9 mouse cellular contexts compared by ENCODE assay signal in the genomic region with DNA sequence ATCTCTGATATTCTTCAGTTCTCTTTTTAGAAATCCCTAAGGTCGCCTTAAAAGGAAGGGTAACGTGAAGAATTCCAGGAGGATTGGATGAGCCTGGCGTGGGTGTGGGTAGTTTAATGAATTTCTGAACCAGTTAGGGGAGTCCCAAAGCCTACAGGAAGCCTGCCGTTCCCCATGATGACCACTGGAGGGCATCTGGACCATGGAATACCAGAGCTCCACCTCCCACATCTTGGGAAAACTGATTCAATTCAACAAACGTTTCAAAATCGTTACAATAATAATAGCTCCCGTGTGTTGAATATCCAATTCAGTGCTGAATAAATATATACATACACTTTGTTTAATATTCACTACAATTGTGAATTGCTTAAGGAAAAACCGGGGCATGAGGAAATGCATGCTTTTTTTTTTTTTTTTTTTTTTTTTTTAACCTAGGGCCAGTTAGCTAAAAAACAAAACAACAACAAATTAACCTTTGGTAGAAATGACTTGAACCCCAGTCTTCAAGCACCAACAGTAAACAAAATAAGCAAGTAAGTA. TPM values are rescaled to one million over a fixed set of nuclear protein-coding genes. Genes with fewer than 3 reads are reported as not detected.
DNase-seq lines count a peak whose midpoint lies in the region; ATAC-seq lines count a peak whose summit lies in the region.
"Had no signal": no experiment of that assay in that cellular context is flagged by ENCODE, and none has a peak within 500 bp of the region (broad histone marks: within the 10 kb centered on the region; RNA-seq: fewer than 3 reads in every experiment).

No protein-coding gene starts in this region.

- no peak overlapping the region for H3K4me2 ChIP-seq in liver, embryonic 12.5 days
- H3K4me2 ChIP-seq in neural tube, embryonic 11.5 days (ENCODE audit: low read depth), result no peak overlapping the region
- H3K4me2 ChIP-seq: embryonic facial prominence, embryonic 15.5 days had no signal

- no peaks in the 10 kb centered on the region for H3K9me3 ChIP-seq in liver, embryonic 12.5 days (replicated peaks)
- no peaks in the 10 kb centered on the region for H3K9me3 ChIP-seq in neural tube, embryonic 11.5 days (ENCODE audit: control insufficient read depth, low read length)
- H3K9me3 ChIP-seq: embryonic facial prominence, embryonic 15.5 days had no signal

- H3K27me3 ChIP-seq in liver, embryonic 12.5 days (replicated peaks), result peaks cover 81% of the 10 kb centered on the region
- H3K27me3 ChIP-seq in neural tube, embryonic 11.5 days (ENCODE audit: control insufficient read depth, insufficient read depth, low read length), result no peaks in the 10 kb centered on the region

- WGBS in liver, embryonic 12.5 days (ENCODE audit: insufficient replicate concordance), result 1% methylated on average over 8 of the region's 8 CpGs
- under 1% methylated on average over 8 of the region's 8 CpGs for WGBS in neural tube, embryonic 11.5 days

- no peak overlapping the region for H3K9ac ChIP-seq in liver, embryonic 12.5 days
- H3K9ac ChIP-seq in neural tube, embryonic 11.5 days (ENCODE audit: low read length), result no peak overlapping the region
- H3K9ac ChIP-seq: embryonic facial prominence, embryonic 15.5 days had no signal

- H3K27ac ChIP-seq in liver, embryonic 12.5 days, result no peak overlapping the region
- H3K27ac ChIP-seq in neural tube, embryonic 11.5 days (ENCODE audit: low read depth, low read length), result no peak overlapping the region

- intact Hi-C loops in left cerebral cortex, postnatal 10 days (cut with DNase I), result loop anchor here (2.0 to 10.0 kb wide), 3 partner anchors 44 to 252 kb away; no protein-coding TSS in a partner anchor

- no peaks in the 10 kb centered on the region for H3K36me3 ChIP-seq in liver, embryonic 12.5 days
- no peaks in the 10 kb centered on the region for H3K36me3 ChIP-seq in neural tube, embryonic 11.5 days (ENCODE audit: control insufficient read depth, insufficient read depth, low read length)
- H3K36me3 ChIP-seq: embryonic facial prominence, embryonic 15.5 days had no signal

- H3K4me1 ChIP-seq in liver, embryonic 12.5 days, result peaks cover 12% of the 10 kb centered on the region; the same call in 1 of the 2 replicates
- H3K4me1 ChIP-seq in neural tube, embryonic 11.5 days (ENCODE audit: control insufficient read depth, insufficient read depth, low read length), result peaks cover 30% of the 10 kb centered on the region

- no peak for ATAC-seq in liver, embryonic 12.5 days
- ATAC-seq in neural tube, embryonic 11.5 days (ENCODE audit: insufficient read depth, low FRiP score, low TSS enrichment), result no peak

- no peak overlapping the region for H3K4me3 ChIP-seq in liver, embryonic 12.5 days
- H3K4me3 ChIP-seq in neural tube, embryonic 11.5 days (ENCODE audit: low read depth, low read length), result no peak overlapping the region
- H3K4me3 ChIP-seq: embryonic facial prominence, embryonic 15.5 days had no signal

- DNase-seq in liver, result peak; percentile 42
- DNase-seq in adrenal gland, adult 8-10 months, result peak; percentile 36
- DNase-seq in embryo, embryonic 11.5 days (ENCODE audit: low read depth, low spot score), result peak; percentile 65
- DNase-seq in heart, postnatal 4 days, result peak; percentile 78
- peak; percentile 61 to 75 for DNase-seq in left cerebral cortex, postnatal 10 days (ENCODE audit: extremely low spot score in 1 of 2, low spot score in 2 of 2)
- DNase-seq in neural tube, embryonic 11.5 days (ENCODE audit: low spot score), result peak; percentile 76
- DNase-seq in thymus, postnatal 4 days, result peak; percentile 48

RNA-seq across cellular contexts. Expression of gene Des, which starts 17.2 kb away (rescaled TPM):
- 6.9 and 7.4 TPM in 2 replicates for polyA plus RNA-seq in liver, embryonic 12.5 days (2016; fragmentation: Nextera tagmentation; extraction: Ambion mirVana)
- 10 to 100 TPM; 13.3 to 16.4 (median 15.6) TPM for total RNA-seq in adrenal gland, adult 8-10 months (2022)
- total RNA-seq in heart, postnatal 4 days (2021), result 100 to 1,000 TPM; 742 to 747 TPM
- 1 to 10 TPM; 1.5 TPM for total RNA-seq in left cerebral cortex, postnatal 10 days (2021)
- polyA plus RNA-seq in neural tube, embryonic 11.5 days (2014; fragmentation: Nextera tagmentation; extraction: Ambion mirVana), result 15.8 and 18.0 TPM in 2 replicates

RNA-seq across cellular contexts. Expression of gene Dnpep, which starts 25.2 kb away (rescaled TPM):
- 66.3 and 67.4 TPM in 2 replicates for polyA plus RNA-seq in liver, embryonic 12.5 days (2016; fragmentation: Nextera tagmentation; extraction: Ambion mirVana)
- total RNA-seq in adrenal gland, adult 8-10 months (2022), result 100 to 1,000 TPM; 101 to 112 (median 104) TPM
- 10 to 100 TPM; 89.5 to 89.8 TPM for total RNA-seq in heart, postnatal 4 days (2021)
- total RNA-seq in left cerebral cortex, postnatal 10 days (2021), result 10 to 100 TPM; 60.6 to 67.1 TPM
- 180 and 182 TPM in 2 replicates for polyA plus RNA-seq in neural tube, embryonic 11.5 days (2014; fragmentation: Nextera tagmentation; extraction: Ambion mirVana)

RNA-seq across cellular contexts. Expression of gene Speg, which starts 32.2 kb away (rescaled TPM):
- 11.4 and 14.3 TPM in 2 replicates for polyA plus RNA-seq in liver, embryonic 12.5 days (2016; fragmentation: Nextera tagmentation; extraction: Ambion mirVana)
- 10 to 100 TPM; 13.7 to 32.9 (median 22.2) TPM for total RNA-seq in adrenal gland, adult 8-10 months (2022)
- total RNA-seq in heart, postnatal 4 days (2021), result 100 to 1,000 TPM; 121 to 123 TPM
- total RNA-seq in left cerebral cortex, postnatal 10 days (2021), result 100 to 1,000 TPM; 182 to 186 TPM
- 15.5 and 19.1 TPM in 2 replicates for polyA plus RNA-seq in neural tube, embryonic 11.5 days (2014; fragmentation: Nextera tagmentation; extraction: Ambion mirVana)

Comparison
In these comparisons a context has a peak if more than half of its experiments do, and no peak if none do; other contexts are left out.
1. RNA of gene Des, which starts 17.2 kb away (total RNA-seq): 742 to 747 TPM in heart, postnatal 4 days; 13.3 to 16.4 TPM in adrenal gland, adult 8-10 months and 1.5 TPM in left cerebral cortex, postnatal 10 days; every median in the first group is over 10 times any median in the second.
2. Peak in every context shown above with its lines, with median percentiles within 50 percentile points of each other: DNase-seq.